Mouse (Mus musculus) neural tube, embryonic 10.5 days (tissue): ENCODE measurements around the gene Klhl41.
A peak's percentile ranks its signal among the peaks of the same experiment; 100 is the strongest.
"Not testable (repeated sequence)": the region's sequence is repeated elsewhere in the genome, so short reads cannot be mapped to it uniquely, and the experiment has no call there.

ENCODE experiments used
- DNase-seq: peaks from one replicate; pipeline ENCODE4 v3.0.0-alpha.2; 2017; ENCODE audit warnings: low spot score; ENCODE audit errors: extremely low spot score

Gene Klhl41

DNA sequence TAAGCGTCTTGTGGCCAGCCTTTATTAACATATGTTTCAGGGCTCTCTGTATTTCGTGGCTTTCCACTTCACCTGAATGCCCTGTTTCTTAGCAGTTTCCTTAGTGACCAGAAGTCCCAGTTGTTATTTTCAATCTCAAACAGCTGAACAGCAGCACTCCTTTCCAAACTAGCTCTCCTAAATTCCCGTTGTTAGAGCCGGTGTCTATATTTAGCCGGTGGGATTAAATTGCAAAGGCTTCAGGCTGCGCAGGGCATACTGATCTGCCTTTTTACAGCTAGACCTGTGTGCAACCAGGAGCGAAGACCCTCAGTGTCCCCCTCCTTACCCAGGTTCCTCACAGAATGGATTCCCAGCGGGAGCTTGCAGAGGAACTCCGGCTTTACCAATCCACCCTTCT, at the start of gene Klhl41:
Klhl41 (plus strand) TSS at position 268 of the 400 bp plus-strand sequence.
- DNase-seq, result no peak

GRCm38 (mm10) chr2:69629215-69629614, 40.7 kb upstream of the Klhl41 start:
- no peak for DNase-seq

DNA sequence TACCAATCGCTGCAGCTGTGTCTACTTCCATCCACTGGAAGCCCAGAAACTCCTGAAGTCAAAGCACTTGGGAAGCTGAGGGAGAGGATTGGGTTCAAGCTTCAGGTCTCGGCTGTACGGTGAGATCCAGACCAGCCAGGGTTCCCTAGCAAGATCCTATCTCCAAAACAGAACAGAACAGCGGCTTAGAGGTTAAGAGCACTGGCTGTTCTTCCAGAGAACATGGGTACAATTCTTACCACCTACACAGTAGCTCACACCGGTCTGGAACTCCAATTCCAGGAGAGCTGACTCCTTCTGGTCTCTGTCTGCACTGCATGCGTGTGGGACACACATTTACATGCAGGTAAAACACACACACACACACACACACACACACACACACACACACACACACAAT, 40.0 kb upstream of the Klhl41 start:
- DNase-seq, result no peak

GRCm38 (mm10) chr2:69630792-69631191, 39.1 kb upstream of the Klhl41 start:
- no peak for DNase-seq

DNA sequence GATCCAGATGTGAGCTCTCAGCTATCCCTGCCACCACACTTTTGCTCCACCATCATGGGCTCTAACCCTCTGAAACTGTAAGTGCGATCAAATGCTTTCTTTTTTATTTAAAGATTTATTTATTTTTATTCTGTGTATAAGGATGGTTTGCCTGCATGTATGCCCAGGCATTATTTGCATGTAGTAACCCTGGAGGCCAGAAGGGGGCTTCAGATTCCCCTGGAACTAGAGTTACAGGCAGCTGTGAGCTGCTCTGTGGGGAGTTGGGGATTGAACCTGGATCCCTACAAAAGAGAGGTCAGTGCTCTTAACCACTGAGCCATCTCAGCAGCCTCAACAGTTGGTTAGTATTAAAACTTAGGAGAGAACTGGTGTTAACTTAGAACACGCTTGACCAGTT, 38.5 kb upstream of the Klhl41 start:
- no peak for DNase-seq

GRCm38 (mm10) chr2:69635064-69635701, 34.7 kb upstream of the Klhl41 start:
- peak; percentile 41 for DNase-seq

DNA sequence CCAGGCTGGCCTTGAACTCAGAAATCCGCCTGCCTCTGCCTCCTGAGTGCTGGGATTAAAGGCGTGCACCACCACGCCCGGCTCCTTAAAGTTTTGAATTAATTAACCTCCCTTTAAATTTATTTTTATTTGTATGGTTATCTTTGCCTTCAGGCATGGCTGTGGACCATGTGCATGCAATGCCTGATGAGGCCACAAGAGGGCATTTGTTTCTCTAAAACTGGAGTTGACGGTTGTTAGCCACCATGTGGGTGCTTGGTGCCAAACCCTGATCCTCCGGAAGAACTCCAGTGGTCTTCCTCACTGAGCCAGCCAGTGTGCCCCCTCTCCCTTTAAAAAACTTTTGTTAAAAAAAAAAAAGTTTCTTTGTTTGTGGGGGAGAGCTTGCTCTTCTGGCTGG, 34.1 kb upstream of the Klhl41 start:
- DNase-seq, result peak; percentile 30

DNA sequence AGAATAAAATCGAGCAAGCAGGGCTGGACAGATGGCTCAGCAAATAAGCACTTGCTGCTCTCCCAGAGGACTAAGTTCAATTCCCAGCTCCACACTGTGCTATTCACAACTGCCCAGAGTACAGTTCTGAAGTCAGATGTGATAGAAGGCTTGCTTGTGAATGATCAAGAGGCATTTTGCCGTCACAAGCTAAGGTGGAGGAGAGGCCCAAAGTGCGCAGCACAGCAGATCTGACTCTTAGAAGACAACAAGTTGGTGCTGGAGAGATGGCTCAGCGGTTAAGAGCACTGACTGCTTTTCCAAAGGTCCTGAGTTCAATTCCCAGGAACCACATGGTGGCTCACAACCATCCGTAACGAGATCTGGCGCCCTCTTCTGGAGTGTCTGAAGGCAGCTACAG, 31.9 kb upstream of the Klhl41 start:
- not testable (repeated sequence) for DNase-seq

GRCm38 (mm10) chr2:69640100-69640499, 29.8 kb upstream of the Klhl41 start:
- no peak for DNase-seq

GRCm38 (mm10) chr2:69644968-69645617, 24.8 kb upstream of the Klhl41 start:
- no peak for DNase-seq

DNA sequence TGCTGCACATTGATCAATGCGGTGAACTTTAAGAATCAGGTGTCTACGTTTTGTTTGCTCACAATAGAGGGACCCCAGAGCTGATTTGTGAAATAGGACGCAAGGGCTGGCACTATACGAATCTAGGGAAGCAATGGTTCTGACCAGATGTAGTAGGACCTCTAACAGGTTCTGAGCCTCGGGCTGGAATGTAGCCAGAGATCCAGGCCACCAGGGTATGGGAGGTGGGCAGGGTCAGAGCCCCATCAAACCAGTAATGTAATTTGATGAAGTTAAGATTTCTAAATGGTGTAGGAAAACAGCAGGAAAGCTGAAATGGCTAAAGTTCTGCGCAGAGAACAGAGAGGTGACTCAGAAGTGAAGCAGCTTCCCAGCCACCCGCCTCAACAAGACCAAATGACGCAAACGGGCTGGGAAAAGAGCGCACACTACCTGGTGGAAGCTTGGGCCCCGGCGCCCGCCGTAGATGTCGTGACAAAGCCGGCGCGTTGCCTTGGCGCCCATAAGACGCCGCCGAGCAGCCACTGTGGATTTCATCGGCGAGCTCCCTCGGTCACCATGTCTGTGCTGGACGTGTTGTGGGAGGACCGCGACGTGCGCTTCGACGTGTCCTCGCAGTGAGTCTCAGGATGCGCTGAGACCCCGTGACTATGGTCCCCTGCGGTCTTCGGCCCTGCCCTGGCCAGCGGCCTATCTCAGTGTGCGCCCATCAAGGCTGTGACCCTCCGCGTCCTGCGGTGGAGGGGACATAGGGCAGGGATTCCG, 23.0 kb upstream of the Klhl41 start, which contains the start of gene Bbs5:
Bbs5 (plus strand) TSS at position 446 of the 765 bp plus-strand sequence.
- DNase-seq, result peak; percentile 88

- no peak for DNase-seq
These were observed 20.2 kb upstream of the Klhl41 start for GRCm38 (mm10) chr2:69649716-69650115.

DNA sequence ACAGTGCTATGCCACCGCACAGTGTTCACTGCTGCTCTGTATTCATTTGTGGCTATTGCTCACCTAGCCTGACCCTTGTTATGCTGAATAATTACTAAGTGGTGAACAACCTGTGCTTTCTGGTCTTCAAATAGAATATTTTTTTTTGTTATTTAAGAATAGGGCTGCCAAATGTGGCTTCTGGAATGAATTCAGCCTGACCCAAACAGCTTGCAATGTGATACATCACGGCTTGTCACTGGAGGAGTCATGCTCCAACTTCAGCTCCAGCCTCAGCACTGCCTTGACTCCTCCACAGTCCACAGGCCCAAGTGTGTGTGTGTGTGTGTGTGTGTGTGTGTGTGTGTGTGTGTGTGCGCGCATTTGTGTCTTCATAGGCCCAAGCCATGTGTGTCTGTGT, 10.6 kb upstream of the Klhl41 start:
- no peak for DNase-seq

- DNase-seq, result no peak
These were observed 6.0 kb upstream of the Klhl41 start for GRCm38 (mm10) chr2:69663827-69664476.

GRCm38 (mm10) chr2:69667656-69668055, 2.3 kb upstream of the Klhl41 start:
- no peak for DNase-seq

DNA sequence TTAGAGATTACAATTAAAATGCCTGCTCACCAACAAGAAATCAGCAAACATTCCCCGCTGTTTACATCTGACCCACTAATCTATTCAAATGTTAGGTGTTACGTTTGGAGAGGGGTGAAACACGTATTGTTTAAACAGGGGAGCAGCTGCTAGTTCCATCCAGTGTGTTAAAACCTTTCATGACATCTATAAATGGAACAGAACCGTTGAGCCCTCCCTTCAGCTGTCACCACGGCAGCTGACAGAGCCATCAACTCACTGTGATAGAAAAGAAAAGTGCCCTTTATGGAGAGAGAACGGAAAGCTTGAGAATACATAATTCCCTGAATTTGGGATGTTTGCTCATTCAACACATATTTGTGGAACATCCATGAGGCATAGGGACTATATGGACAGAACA, 1.5 kb upstream of the Klhl41 start:
- no peak for DNase-seq

DNA sequence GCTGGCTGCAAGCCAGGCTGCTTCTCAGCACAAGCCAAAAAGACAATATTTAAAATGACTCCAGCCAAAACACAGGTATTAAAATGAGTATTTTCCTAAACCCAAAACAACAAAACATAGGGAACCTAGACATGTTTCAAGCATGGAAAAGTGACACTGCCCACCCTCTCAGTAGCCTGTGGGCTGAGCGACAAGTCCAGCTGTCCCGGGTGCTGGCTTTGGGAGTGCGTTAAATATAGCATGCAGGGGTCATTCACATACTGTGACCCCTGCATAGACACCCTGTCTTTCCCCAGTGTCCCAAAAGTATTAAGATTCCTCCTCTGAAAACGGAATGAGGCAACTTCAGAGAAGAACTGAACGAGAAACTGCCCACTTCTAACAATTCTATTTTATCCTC, 3.8 kb downstream of the Klhl41 start:
- DNase-seq, result no peak

- DNase-seq, result no peak
These were observed 5.3 kb downstream of the Klhl41 start for GRCm38 (mm10) chr2:69675266-69675665.

- DNase-seq, result no peak
These were observed 6.8 kb downstream of the Klhl41 start for GRCm38 (mm10) chr2:69676713-69677112.

DNA sequence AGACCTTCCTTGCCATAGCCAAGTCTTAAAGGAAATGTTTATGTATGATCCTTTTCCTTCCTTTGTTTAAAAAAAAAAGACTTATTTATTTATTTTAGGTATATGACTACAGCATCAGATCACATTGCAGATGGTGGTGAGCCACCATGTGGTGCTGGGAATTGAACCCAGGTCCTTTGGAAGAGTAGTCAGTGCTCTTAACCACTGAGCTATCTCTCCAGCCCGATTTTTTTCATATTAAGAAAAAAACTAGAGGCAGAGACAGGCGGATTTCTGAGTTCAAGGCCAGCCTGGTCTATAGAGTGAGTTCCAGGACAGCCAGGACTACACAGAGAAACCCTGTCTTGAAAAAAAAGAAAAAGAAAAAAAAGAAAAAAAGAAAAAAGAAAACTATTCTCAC, 7.3 kb downstream of the Klhl41 start:
- not testable (repeated sequence) for DNase-seq

DNA sequence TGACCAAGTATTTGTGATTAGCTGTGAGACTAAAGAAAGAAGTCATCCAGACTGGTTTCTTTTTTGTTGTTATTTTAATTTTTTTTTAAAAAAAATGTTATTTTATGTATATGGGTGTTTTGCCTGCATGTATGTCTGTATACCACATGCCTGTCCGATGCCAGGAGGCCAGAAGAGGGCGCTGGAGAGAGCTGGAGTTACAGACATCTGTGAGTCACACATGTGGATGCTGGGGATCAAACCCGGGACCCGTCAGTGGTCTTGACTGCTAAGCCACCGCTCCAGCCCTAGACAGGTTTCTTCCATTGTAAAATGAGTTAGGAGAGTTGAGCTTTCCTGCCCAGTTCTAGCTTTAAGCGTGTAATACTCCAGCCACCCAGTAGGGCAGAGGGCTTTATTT, 10.1 kb downstream of the Klhl41 start:
- DNase-seq, result no peak

- no peak for DNase-seq
These were observed 12.0 kb downstream of the Klhl41 start for GRCm38 (mm10) chr2:69681931-69682330.
